Mouse (Mus musculus): ENCODE data around the gene Lyrm1. TPM values are rescaled to one million over a fixed set of nuclear protein-coding genes. Genes with fewer than 3 reads are reported as not detected.
A peak's percentile ranks its signal among the peaks of the same experiment; 100 is the strongest.

The Lyrm1 gene
- polyA plus RNA-seq, 1 experiment from 2014 or later: 5.5 TPM

GRCm38 (mm10) chr7:119961107-119961506 is 65.4 kb downstream of the Lyrm1 start:
- H3K9me3 ChIP-seq (ENCODE audit: low read depth, low read length): no peaks in the 10 kb centered on the region
- H3K27ac ChIP-seq (ENCODE audit: low read depth): no peak overlapping the region
- no peak overlapping the region for H3K9ac ChIP-seq
- peak; percentile 8 for DNase-seq
- no peaks in the 10 kb centered on the region for H3K36me3 ChIP-seq (ENCODE audit: insufficient read depth)
- WGBS: 61% methylated on average over 2 of the region's 2 CpGs
- H3K4me3 ChIP-seq (ENCODE audit: low read depth, low read length): no peak overlapping the region
- no peaks in the 10 kb centered on the region for H3K4me1 ChIP-seq (ENCODE audit: insufficient read depth)
- TF ChIP-seq CTCF (IDR thresholded peaks at IDR 0.05; ENCODE audit: low read depth): no peak
- no peaks in the 10 kb centered on the region for H3K27me3 ChIP-seq (ENCODE audit: insufficient read depth, low read length)
- H3K4me2 ChIP-seq: no peak overlapping the region
- no peak for ATAC-seq (ENCODE audit: insufficient read depth)

- ATAC-seq (ENCODE audit: insufficient read depth) (no peak), DNase-seq (no peak)
- H3K27ac ChIP-seq (ENCODE audit: low read depth): no peak overlapping the region
- no peaks in the 10 kb centered on the region for H3K27me3 ChIP-seq (ENCODE audit: insufficient read depth, low read length)
- H3K9me3 ChIP-seq (ENCODE audit: low read depth, low read length): no peaks in the 10 kb centered on the region
- WGBS: 79% methylated on average over 4 of the region's 4 CpGs
- no peak overlapping the region for H3K4me3 ChIP-seq (ENCODE audit: low read depth, low read length)
- no peak overlapping the region for H3K9ac ChIP-seq
- H3K4me2 ChIP-seq: no peak overlapping the region
- TF ChIP-seq CTCF (IDR thresholded peaks at IDR 0.05; ENCODE audit: low read depth): no peak
- no peaks in the 10 kb centered on the region for H3K4me1 ChIP-seq (ENCODE audit: insufficient read depth)
- no peaks in the 10 kb centered on the region for H3K36me3 ChIP-seq (ENCODE audit: insufficient read depth)
These were observed 69.5 kb downstream of the Lyrm1 start for GRCm38 (mm10) chr7:119965205-119965604.

- H3K9me3 ChIP-seq (ENCODE audit: low read depth, low read length): no peaks in the 10 kb centered on the region
- DNase-seq (no peak), ATAC-seq (ENCODE audit: insufficient read depth) (no peak)
- no peaks in the 10 kb centered on the region for H3K36me3 ChIP-seq (ENCODE audit: insufficient read depth)
- no peak overlapping the region for H3K4me3 ChIP-seq (ENCODE audit: low read depth, low read length)
- H3K9ac ChIP-seq: no peak overlapping the region
- 76% methylated on average over 9 of the region's 9 CpGs for WGBS
- H3K4me1 ChIP-seq (ENCODE audit: insufficient read depth): no peaks in the 10 kb centered on the region
- H3K27ac ChIP-seq (ENCODE audit: low read depth): no peak overlapping the region
- H3K4me2 ChIP-seq: no peak overlapping the region
- no peaks in the 10 kb centered on the region for H3K27me3 ChIP-seq (ENCODE audit: insufficient read depth, low read length)
- TF ChIP-seq CTCF (IDR thresholded peaks at IDR 0.05; ENCODE audit: low read depth): no peak
These were observed 70.2 kb downstream of the Lyrm1 start for GRCm38 (mm10) chr7:119965651-119966395.

GRCm38 (mm10) chr7:119969320-119969719 is 73.7 kb downstream of the Lyrm1 start:
- 53% methylated on average over 2 of the region's 2 CpGs for WGBS
- H3K36me3 ChIP-seq (ENCODE audit: insufficient read depth): no peaks in the 10 kb centered on the region
- no peak overlapping the region for H3K9ac ChIP-seq
- no peaks in the 10 kb centered on the region for H3K27me3 ChIP-seq (ENCODE audit: insufficient read depth, low read length)
- H3K4me1 ChIP-seq (ENCODE audit: insufficient read depth): no peaks in the 10 kb centered on the region
- no peak overlapping the region for H3K4me2 ChIP-seq
- TF ChIP-seq CTCF (IDR thresholded peaks at IDR 0.05; ENCODE audit: low read depth): no peak
- H3K4me3 ChIP-seq (ENCODE audit: low read depth, low read length): no peak overlapping the region
- H3K9me3 ChIP-seq (ENCODE audit: low read depth, low read length): no peaks in the 10 kb centered on the region
- ATAC-seq (ENCODE audit: insufficient read depth) (no peak), DNase-seq (no peak)
- H3K27ac ChIP-seq (ENCODE audit: low read depth): no peak overlapping the region

GRCm38 (mm10) chr7:119974214-119974613 is 78.6 kb downstream of the Lyrm1 start:
- Histone ChIP-seq H3K4me3 (ENCODE audit: low read depth, low read length) (no peak overlapping the region), H3K9ac (no peak overlapping the region), H3K4me1 (ENCODE audit: insufficient read depth) (no peaks in the 10 kb centered on the region), H3K27ac (ENCODE audit: low read depth) (no peak overlapping the region), H3K27me3 (ENCODE audit: insufficient read depth, low read length) (no peaks in the 10 kb centered on the region), H3K9me3 (ENCODE audit: low read depth, low read length) (no peaks in the 10 kb centered on the region), H3K36me3 (ENCODE audit: insufficient read depth) (no peaks in the 10 kb centered on the region), H3K4me2 (no peak overlapping the region)
- no peak for DNase-seq
- 82% methylated on average over 5 of the region's 5 CpGs for WGBS
- TF ChIP-seq CTCF (IDR thresholded peaks at IDR 0.05; ENCODE audit: low read depth): no peak
- no peak for ATAC-seq (ENCODE audit: insufficient read depth)

GRCm38 (mm10) chr7:119976256-119976655 is 80.6 kb downstream of the Lyrm1 start:
- no peak overlapping the region for H3K4me2 ChIP-seq
- WGBS: 70% methylated on average over 6 of the region's 6 CpGs
- DNase-seq: no peak

GRCm38 (mm10) chr7:119977574-119977973 is 81.9 kb downstream of the Lyrm1 start:
- no peak overlapping the region for H3K9ac ChIP-seq
- WGBS: 80% methylated on average over 7 of the region's 7 CpGs
- ATAC-seq (ENCODE audit: insufficient read depth): no peak

More at GRCm38 (mm10) chr7:119976256-119976655, 80.6 kb downstream of the Lyrm1 start:
- no peak overlapping the region for H3K4me3 ChIP-seq (ENCODE audit: low read depth, low read length)
- H3K4me1 ChIP-seq (ENCODE audit: insufficient read depth): no peaks in the 10 kb centered on the region
- TF ChIP-seq CTCF (IDR thresholded peaks at IDR 0.05; ENCODE audit: low read depth): no peak
- no peak overlapping the region for H3K9ac ChIP-seq
- ATAC-seq (ENCODE audit: insufficient read depth): no peak
- no peaks in the 10 kb centered on the region for H3K9me3 ChIP-seq (ENCODE audit: low read depth, low read length)
- H3K36me3 ChIP-seq (ENCODE audit: insufficient read depth): no peaks in the 10 kb centered on the region
- H3K27ac ChIP-seq (ENCODE audit: low read depth): no peak overlapping the region
- H3K27me3 ChIP-seq (ENCODE audit: insufficient read depth, low read length): no peaks in the 10 kb centered on the region

More at GRCm38 (mm10) chr7:119977574-119977973, 81.9 kb downstream of the Lyrm1 start:
- no peak for TF ChIP-seq CTCF (IDR thresholded peaks at IDR 0.05; ENCODE audit: low read depth)
- no peak for DNase-seq
- Histone ChIP-seq H3K4me3 (ENCODE audit: low read depth, low read length) (no peak overlapping the region), H3K4me1 (ENCODE audit: insufficient read depth) (no peaks in the 10 kb centered on the region), H3K9me3 (ENCODE audit: low read depth, low read length) (no peaks in the 10 kb centered on the region), H3K4me2 (no peak overlapping the region), H3K27me3 (ENCODE audit: insufficient read depth, low read length) (no peaks in the 10 kb centered on the region), H3K36me3 (ENCODE audit: insufficient read depth) (no peaks in the 10 kb centered on the region), H3K27ac (ENCODE audit: low read depth) (no peak overlapping the region)

Measured in lung, embryonic 14.5 days (tissue).